Mouse (Mus musculus) heart, postnatal 4 days (tissue): ENCODE measurements at regions not wholly inside any gene's neighbourhood (a gene's known extent, or its start where the extent isn't known, plus 50 kb on each side); places are given as distances from the start of the nearest gene placed in this dataset.

Experiments used
- DNase-seq: peaks from one replicate; pipeline ENCODE4 v3.0.0; 2021

DNA sequence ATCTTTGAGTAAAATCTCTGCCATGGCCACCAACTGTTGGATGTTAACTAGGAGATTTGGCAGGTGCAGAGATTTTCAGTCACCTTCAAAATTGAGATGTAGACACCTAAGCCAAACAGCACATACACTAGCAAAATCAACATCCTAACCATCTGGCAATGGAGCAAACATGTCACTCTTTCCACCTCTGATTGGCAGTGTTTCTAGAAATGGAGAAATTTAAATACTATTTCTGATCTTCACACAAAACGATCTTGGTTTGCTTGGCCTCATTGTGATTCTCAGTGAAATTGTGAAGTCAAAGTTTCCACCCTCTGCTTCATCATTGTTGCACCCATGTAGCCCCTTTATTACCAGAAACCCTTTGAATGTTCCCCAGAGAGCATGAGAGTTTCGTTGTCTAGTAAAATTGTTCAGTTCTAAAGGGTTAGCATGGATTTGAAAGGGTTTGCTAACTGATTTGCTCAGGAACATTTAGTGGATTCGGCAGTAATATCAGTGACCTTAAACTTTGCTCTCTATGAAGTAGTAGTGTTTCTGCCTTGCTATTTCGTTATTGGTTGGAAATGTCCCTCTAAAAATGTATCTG, 854.1 kb downstream of the Stpg2 start:
- DNase-seq = no peak

DNA sequence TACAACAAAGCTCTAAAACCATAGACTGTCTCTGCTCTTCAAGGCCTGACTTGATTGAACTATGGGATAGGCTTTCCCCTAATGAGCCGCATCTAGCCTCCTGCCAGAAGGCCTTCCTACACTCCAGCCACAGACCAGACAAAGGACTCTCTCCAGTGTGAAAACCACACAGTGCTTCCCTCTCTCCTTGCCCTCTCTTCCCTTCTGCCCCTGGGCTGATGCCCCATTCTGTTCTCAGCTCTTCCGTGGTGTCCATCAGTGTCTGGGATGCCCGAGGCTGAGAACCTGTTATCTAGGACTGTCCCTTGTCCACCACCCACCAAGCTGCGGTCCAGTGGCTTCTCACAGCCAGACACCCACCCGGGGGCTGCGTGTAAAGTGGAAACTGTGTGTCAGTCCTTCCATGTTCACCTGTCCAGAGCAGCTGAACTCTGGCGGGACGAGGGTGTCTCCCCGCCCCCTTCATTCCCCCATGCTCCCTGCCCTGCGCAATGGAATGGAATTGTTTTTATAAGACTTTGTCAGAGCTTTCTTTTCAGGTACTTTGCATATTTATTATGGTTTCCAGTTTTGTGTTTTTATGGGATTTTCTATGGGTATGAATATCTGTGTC, 856.4 kb downstream of the Stpg2 start:
- no peak for DNase-seq

DNA sequence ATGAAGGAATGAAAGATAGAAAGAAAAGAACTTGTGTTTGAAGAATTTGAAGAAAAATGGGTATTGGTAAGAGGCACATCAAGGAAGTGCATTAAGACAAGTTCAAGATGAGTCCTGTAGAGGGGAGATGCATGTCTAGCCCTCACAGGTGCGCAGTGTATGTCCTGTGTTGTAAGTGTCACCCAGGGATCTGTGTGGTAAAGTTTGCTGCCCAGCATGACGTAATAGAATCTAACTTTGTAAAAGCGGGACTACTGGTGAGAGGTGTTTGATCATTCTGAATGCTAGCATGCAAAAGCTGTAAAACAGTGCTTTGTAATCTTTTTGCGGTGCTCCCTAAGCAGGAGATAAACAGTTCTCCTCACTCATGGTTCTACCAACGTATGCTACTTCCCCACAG, 857.4 kb downstream of the Stpg2 start:
- no peak for DNase-seq

GRCm38 (mm10) chr3:140084333-140084732, 878.8 kb downstream of the Stpg2 start:
- no peak for DNase-seq

DNA sequence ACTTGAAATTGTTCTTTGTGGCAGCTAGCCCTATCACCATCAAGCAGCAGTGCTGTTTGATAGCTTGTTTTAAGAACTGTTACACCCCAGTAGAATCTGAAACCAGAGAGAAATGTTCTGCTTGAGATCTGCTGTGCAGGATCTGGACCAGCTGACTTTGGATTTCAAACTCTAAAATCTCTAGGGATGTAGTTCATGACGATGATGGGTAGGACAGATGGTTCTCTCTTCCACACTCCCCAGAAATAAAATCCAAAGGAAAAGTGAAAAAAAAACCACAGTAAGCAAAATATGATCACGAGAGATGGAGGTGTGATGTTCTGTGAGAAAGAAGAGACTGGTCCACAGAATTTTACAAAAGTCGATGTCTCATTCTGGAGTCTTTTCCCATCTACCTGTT, 879.9 kb downstream of the Stpg2 start:
- DNase-seq = no peak

GRCm38 (mm10) chr3:140088019-140088418, 882.5 kb downstream of the Stpg2 start:
- DNase-seq = no peak

- DNase-seq = no peak
Observed at GRCm38 (mm10) chr3:140091900-140092299, 886.4 kb downstream of the Stpg2 start.

- DNase-seq = no peak
Observed at GRCm38 (mm10) chr3:140096854-140097540, 891.5 kb downstream of the Stpg2 start.

GRCm38 (mm10) chr3:140109401-140109800, 903.9 kb downstream of the Stpg2 start:
- no peak for DNase-seq

DNA sequence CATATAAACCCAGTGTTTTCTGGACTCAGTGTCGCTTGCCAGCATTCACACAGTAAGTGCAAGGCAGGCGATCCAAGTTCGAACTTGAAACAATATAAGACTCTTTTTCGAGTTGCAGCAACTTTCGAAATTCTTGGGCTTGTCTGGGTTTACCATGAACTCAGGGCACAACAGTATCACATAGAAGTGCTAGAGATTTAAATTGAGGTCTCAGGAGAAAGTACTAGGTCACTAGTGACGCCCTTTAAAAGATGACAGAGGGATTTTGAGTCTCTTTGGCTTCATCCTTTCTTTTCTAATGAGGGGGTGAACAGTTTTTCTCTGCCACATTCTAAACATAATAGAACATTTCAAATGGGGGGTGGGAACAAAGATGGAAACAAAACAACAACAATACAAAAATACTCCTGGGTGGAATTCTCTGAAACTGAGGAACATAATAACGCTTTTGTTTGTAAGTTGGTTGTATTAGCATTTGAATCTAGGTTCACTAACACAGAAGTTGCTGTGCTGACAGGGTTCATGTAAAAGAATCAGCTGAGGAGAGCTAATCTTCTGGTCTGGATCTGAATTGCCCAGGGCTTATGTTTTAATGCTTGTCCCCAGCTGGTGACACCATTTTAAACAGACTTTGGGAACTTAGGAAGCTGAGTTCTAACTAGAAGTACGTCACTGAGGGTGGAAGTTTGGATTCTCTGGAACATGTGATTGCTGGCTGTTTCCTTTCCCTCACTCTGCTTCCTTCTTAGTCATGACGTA, 906.1 kb downstream of the Stpg2 start:
- DNase-seq = no peak

GRCm38 (mm10) chr3:140115116-140115515, 909.6 kb downstream of the Stpg2 start:
- DNase-seq = no peak

DNA sequence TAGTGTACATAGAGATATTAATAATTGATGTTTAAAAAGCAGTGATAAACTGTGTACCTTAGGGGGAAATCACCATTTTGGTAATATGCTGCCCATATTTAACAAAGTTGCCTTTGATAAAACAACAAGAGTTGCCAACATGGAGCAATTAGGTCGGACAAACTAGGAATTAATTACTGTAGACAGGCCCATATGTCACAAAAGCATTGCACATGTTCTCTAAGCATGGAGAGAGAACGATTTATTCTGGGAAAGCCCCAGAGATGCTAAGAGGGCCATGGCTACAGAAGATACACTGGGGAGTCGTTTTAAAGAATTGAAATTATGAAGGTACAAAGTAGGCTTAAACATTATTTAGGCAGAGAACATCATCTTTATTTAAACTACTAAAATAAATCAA, 921.8 kb downstream of the Stpg2 start:
- DNase-seq = no peak

GRCm38 (mm10) chr3:140129065-140129778, 923.7 kb downstream of the Stpg2 start:
- no peak for DNase-seq

- no peak for DNase-seq
Observed at GRCm38 (mm10) chr3:140143900-140144299, 938.4 kb downstream of the Stpg2 start.

DNA sequence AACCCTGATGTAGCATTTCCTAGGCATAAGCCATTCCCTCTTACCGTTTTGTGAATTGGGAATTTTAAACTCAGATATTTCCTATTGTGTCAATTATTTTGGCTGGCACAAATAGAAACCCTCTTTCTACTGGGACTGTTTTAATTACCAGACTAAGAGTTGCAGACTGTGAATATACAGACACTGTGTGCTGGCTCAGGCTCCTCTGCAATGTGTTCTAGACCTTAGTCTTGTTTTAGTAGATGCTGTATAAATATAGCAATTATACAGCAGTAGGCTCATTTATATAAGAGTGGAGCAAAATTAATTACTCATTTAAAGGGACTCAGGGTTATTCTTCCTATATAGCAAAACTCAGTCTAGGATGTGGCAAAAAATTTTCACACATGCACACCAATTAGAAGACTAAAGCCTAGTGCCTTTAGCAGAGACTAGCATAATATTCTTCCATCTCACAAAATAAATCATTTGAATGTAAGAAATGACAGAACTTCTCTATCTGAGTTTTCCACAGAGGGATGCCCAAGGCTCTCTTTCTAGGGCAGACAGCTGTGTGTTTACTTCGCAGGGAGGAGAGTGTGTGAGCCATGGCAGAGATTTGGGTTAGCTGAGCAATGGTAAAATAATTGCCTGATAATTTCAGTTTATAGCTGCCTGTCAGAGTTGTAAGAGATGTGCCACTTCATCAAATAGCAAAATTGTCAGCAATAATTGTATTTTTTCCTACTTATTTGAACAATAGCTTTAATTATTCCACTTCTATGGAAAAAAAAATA, 941.9 kb downstream of the Stpg2 start:
- DNase-seq = no peak

GRCm38 (mm10) chr3:140150530-140150951, 945.0 kb downstream of the Stpg2 start:
- no peak for DNase-seq

- no peak for DNase-seq
Observed at GRCm38 (mm10) chr3:140179471-140179870, 974.0 kb downstream of the Stpg2 start.

DNA sequence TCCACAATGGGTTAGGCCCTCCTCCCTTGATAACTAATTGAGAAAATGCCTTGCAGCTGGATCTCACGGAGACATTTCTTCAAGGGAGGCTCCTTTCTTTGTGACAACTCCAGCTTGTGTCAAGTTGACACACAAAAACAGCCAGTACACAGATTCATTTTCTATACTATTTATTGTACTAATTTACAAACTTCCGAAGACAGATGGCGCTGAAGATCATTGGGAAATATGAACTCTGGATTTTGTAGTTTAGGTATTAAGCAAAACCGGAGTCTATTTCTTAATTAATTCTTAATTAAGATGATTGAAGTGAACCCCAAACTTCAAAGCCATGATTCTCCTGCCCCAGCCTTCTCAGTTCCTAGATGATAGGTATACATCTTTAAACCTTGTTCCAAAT, 977.2 kb downstream of the Stpg2 start:
- no peak for DNase-seq

DNA sequence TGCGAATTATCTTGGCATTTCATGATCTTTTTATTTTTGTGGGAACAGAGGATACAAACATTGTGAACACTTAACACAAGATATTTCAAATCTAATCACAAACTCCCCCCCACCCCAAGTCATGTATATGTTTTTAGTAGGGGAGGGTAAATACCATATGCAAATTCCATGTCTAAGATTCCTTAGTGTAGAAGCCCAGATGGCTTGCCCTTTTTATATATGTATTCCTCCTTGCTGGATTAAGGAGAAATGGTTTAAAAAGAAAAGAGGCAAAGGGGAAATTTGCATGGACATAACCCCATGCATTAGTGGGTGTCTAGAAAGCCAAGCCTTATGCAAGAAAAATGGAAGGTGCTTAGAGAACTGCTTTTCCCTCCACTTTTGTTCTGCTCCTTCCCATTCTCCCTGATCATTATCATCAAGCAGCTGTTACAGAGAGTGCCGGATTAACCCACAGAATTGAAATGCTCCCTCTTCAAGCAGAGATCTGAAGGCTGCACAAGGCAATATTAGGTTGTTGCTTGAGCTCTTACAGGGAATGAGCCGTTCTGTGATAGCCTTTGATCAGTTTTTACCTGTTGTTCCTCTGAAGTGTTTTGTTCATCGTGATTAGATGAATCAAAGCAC, 979.5 kb downstream of the Stpg2 start:
- DNase-seq = no peak

- no peak for DNase-seq
Observed at GRCm38 (mm10) chr3:140205914-140206313, 1000.4 kb downstream of the Stpg2 start.

GRCm38 (mm10) chr3:140221478-140221877, 990.7 kb downstream of the Pdha2 start:
- DNase-seq = no peak
